Mouse (Mus musculus) frontal cortex, adult (tissue): ENCODE data around the gene AW011738.

ENCODE experiments used
- ATAC-seq: cut with Nextera tagmentation; 2 replicates; pipeline ENCODE4 v1.9.2; 2017; ENCODE audit warnings: mild to moderate bottlenecking, moderate library complexity, mixed read lengths; ENCODE audit not compliant: low TSS enrichment

Gene AW011738

DNA sequence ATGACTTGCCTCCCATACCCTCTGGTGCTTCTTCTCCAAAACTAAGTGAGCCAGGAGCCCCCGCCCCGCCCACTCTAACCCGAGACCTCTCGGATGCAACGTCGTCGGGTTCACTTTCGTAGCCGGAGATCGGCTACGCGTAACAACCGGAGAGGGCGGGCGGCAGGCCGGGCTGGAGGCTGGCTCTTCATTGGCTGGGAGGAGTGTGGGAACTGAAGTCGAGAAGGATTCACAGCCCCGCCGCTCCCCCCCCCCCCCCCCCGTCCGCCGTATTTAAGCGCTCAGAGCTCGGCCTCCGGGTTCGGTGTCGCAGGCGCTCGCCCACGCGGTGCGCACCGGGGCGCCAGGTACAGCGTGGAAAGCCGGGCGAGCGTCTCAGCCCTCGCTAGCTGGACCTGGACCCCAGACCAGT, at the start of gene AW011738:
AW011738 (plus strand) TSS at position 304 of the 412 bp plus-strand sequence.
- ATAC-seq = peak; percentile 80

GRCm38 (mm10) chr4:156154771-156155170, 48.3 kb upstream of the AW011738 start:
- ATAC-seq = no peak

DNA sequence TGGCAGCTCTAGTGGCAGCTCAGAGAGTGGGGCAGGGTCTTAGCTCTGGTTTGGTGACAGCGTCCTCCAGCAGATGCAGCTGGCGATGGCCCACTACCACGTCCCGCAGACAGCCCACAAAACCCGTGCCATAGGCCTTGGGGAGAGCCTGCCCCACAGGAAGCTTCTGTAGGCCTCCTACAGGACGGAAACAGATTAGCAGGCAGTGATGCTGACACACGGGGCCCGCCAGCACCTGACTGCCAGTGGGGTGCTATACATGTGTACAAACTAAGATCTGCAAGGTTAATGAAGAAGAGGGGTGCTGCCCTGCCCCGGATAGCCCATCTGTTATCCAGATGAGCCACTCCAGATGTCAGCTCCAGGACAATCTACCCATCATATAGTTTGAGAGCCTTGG, 36.6 kb upstream of the AW011738 start:
- no peak for ATAC-seq

- no peak for ATAC-seq
These were observed 34.5 kb upstream of the AW011738 start for GRCm38 (mm10) chr4:156168611-156169010.

DNA sequence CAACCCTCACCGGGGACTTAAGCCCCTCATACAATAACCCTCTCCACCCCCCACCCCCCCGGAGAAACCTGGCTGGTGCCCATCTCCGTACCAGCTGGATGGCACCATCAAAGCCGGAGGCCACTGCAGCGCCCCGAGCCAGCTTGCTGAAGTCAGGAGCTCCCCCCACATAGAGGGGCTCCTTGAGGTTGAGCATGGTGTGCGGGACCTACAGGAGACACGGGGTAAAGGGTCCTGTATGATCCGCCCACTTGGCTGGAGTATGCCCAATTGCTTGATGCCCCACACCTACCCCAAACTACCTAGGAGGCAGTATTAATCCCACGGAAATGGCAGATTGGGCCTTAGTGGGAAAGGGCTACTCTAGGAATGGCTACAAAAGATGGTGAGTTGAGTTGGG, 34.0 kb upstream of the AW011738 start:
- ATAC-seq = no peak

DNA sequence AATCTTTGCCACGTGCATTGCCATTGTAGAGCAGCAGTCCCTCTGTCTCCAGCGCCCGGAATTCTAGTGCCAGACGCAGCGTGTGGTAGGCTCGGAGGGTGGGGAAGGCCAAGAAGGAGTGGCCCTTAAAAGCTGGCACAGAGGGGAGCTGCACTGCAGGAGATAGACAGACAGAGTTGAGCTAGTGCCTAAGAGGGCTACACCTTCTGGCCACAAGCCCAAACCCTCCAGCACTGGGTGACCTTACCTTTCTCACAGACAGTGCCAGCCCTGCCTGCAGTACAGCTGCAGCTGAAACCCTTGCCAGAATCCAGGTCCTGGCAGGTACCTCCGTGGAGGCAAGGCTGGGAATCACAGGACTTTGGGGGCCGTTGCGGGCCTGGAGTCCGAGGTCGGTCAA, 31.3 kb upstream of the AW011738 start:
- no peak for ATAC-seq

- no peak for ATAC-seq
These were observed 25.5 kb upstream of the AW011738 start for GRCm38 (mm10) chr4:156177630-156178029.

DNA sequence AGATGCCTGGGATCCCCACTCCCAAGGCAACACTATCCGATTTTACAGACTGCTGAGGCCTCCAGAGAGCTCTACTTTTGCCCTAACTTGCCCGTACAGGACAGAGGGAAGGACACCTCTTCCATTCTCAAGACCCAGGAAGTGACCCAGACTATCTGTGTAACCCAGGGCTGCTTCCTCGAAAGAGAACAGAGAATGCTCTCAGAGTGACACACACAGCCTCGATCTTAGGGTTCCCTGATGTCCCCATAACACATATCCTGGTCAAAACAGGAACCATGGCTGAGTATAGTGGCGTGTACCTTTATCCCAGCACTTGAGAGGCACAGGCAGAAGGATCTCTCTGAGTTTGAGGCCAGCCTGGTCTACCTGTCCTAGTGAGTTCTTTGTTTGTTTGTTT, 19.4 kb upstream of the AW011738 start:
- ATAC-seq = no peak

GRCm38 (mm10) chr4:156184291-156184954, 18.7 kb upstream of the AW011738 start:
- no peak for ATAC-seq

GRCm38 (mm10) chr4:156185456-156185949, 17.6 kb upstream of the AW011738 start:
- peak; percentile 22; the same call in 1 of the 2 replicates for ATAC-seq

GRCm38 (mm10) chr4:156185950-156186850, 16.9 kb upstream of the AW011738 start:
- ATAC-seq = peak; percentile 71

DNA sequence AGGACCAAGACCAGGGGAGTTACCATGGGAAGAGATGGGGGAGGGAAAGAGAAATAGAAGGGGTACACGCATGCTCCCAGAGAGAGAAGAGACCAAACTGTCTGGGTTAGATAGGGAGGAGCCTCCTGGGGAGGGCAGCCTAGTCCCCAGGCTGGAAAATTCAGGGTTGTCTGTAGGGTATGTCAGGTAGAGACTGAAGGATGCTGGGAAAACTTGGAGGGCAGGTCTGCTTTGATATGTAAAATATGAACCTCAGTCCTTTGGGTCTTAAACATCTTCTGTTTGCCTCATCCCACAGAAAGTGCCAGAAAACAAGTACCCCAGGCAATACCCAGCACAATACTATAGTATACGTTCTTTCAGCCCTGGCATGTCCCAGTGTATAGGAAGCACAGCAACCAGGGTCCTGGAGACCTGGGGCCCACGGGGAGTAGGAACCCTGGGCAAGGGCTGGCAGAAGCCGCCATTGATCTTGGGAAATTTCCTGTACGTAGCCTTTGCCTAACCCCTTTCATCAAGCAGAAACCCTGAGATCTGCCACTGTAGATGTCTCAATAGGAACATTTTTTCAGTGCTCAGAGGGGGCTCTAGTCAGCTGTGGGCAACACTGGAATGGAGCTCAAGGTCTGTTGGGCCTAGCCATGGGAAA, 14.8 kb upstream of the AW011738 start:
- ATAC-seq = no peak

DNA sequence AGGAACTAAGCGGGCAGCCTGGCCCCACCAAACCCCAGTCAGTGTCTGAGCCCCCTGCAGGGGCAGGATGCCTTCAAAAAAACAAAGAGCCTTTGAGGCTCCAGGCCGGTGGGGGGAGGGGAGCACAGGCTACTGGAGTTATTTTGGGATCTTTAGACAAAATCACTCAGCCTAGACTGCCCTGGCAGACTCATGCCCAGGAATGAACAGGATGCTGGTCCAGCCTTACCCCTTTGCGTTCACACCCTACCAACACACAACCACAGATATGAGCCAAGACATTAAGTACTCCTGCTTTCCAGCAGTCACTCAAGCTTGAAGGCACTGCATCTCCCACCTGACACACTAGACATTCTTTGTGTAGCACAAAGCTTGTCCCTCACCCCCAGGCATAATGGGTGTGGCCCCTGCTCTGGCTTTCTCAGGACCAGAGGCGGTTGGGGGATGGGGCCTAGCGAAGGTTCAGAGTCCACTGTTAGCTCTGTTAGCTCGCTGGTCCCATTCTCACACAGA, 14.2 kb upstream of the AW011738 start:
- ATAC-seq = no peak

DNA sequence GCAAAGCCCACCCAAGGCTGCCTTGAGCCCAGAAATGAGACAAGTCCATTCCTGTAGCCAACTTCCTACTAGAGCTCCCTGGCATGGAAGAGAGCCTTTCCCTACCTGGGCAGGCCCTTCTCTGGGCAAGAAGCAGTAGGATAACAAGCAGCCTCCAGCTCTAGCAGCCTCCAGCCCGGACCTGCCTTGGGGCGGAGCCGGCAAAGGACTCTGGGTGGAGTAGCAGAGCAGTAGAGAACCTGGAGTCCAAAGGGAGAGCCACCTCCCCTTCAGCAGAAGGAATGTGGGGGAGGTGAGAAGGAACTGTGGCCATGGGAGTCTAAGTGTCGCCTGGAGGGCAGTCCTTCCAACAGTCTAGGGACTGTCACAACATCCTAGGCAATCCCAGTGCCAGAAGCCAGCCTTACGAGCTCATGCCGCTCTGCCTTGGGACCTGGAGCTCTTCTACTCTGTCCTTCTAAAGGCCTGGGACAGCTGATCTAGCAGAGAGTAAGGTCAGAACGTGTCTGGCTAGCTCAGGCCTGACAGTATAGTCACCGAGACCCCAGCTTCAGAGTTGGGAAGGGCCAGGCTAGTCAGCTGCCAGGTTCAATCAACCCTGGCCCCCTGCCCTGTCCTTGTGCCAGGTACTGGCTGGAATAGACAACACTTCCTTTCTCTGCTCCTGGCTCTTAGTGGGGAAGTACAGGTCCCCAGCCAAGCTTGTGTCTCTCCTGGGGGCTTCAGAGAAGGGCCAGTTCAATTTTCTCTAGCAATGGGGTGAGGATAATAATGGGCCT, 10.5 kb upstream of the AW011738 start:
- no peak for ATAC-seq

DNA sequence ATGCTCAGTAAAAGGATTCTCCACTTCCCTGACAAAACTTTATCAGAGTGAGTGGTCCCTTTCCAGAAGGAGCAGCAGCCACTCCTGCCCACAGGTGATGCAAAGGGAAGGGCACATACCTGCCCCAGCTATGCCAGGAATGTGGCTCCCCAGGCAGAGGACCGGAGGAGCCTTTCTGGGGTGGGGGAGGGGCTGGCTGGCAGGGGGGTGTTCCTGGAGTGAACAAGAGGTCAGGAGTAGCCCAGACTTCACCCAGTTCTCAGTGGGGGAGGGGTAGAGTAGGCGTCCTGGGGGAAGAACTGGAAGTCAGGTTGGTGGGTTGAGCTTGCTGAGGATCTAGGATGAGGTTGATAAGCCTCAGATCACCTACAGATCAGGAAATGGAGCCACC, 9.9 kb upstream of the AW011738 start:
- no peak for ATAC-seq

- ATAC-seq = no peak
These were observed 9.2 kb upstream of the AW011738 start for GRCm38 (mm10) chr4:156193906-156194305.

- ATAC-seq = no peak
These were observed 8.8 kb upstream of the AW011738 start for GRCm38 (mm10) chr4:156194346-156194745.

DNA sequence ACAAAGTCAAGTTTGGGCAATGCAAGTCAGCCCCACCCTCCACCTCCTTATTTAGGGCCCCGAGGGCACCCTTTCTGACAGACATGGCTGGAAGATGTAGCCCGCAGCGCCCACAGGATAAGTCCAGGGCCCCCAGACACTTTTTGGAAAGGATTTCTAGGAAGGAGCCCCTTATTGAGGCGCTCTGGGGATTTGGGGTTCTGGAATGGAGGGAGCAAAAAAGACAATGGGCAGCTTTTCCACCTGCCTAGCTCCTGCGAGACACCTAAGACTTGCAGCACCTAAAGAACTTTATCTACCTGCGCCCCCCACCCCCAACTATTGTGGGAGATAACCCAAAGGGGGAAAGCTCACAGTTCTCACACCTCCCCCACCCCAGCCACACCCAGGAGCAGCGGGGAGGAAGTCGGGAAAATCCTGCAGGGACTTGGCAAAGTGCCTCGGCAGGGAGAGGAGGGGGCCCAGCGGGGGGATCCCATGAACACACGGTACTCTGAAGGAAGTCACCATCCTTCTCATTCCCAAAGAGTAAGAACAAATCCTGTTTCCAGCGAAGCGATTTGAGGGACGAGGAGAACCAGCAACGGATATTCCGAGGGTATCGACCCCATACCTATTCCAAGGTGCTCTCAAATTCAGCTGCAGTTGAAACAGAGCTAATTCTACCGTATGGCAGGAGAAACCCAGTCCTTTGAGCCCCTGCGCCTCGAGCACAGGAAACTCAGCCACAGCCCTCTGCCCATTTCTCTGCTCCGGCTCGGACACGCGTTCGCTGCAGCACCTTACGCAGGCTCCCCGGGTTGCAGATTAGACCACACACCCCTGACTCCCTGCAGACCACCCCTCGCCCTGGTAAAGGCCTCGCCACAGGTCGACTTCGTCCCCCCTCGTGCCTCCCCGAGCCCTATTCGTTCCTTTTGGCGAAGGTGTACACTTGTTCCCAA, 6.9 kb upstream of the AW011738 start:
- no peak for ATAC-seq

DNA sequence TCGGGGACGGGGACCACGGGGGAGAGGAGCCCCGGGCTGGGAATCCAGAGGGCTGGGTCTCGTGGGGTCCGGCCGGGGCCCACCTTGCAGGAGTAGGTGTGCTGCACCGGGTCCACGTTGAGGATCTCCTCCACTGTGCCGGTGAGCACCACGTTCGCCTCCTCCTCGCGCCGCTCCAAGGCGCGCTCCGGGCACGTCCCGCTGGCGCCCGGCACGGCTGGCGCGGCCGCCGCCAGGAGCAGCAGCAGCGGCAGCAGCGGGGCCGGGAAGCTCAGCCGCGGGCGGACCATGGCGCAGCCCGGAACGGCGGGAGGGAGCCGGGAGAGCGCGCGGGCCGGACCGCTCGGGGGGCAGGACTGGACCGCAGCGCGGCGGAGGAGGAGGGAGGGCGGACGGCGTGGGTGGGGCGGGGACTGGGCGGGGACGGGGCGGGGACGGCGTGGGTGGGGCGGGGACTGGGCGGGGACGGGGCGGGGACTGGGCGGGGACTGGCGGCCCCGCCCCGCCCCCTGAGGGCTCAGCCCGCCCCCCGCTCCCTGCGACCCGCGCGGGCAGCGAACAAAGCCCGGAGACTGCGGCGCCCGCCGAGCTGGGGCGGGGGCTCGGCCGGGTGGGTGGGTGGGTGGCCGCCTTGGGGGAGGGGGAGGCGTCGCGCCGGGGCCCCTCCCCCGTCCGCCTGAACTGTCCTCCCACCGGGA, 5.8 kb upstream of the AW011738 start, which contains the start of gene Agrn:
Agrn (minus strand) TSS at position 358 of the 698 bp plus-strand sequence.
- ATAC-seq = peak; percentile 47

- peak; percentile 57 for ATAC-seq
These were observed 5.3 kb upstream of the AW011738 start for GRCm38 (mm10) chr4:156197829-156198205.
